Mouse (Mus musculus) liver, embryonic 11.5 days (tissue): ENCODE measurements around the gene Metap2. TPM values are rescaled to one million over a fixed set of nuclear protein-coding genes. Genes with fewer than 3 reads are reported as not detected.

Experiments used
- ATAC-seq: fragments of 200-750 bp; cut with Nextera tagmentation; replicated peaks from 2 replicates; pipeline ENCODE4 v1.8.0; 2017; ENCODE audit warnings: moderate number of reproducible peaks, mild to moderate bottlenecking, moderate TSS enrichment, moderate library complexity; ENCODE audit not compliant: low FRiP score
- DNase-seq: peaks from one replicate; pipeline ENCODE4 v3.0.0-alpha.2; 2017; ENCODE audit warnings: low spot score
- H3K27ac ChIP-seq: fragments of 300-500 bp; sonication (generic); 2 replicates; pipeline ENCODE4 v1.5.1; 2014; ENCODE audit warnings: mild to moderate bottlenecking, low read depth, low read length, control low read depth
- H3K27me3 ChIP-seq: fragments of 300-500 bp; sonication (generic); replicated peaks from 2 replicates; pipeline ENCODE4 v1.6.1; 2014; ENCODE audit warnings: low read length, mixed read lengths; ENCODE audit not compliant: control insufficient read depth, insufficient read depth
- H3K36me3 ChIP-seq: fragments of 300-500 bp; sonication (generic); 2 replicates; pipeline ENCODE4 v1.6.1; 2014; ENCODE audit warnings: mild to moderate bottlenecking, low read length, moderate library complexity, mixed read lengths; ENCODE audit not compliant: control insufficient read depth, insufficient read depth
- H3K4me1 ChIP-seq: fragments of 300-500 bp; sonication (generic); replicated peaks from 2 replicates; pipeline ENCODE4 v1.6.1; 2014; ENCODE audit warnings: low read length, mixed read lengths; ENCODE audit not compliant: control insufficient read depth, insufficient read depth
- H3K4me2 ChIP-seq: fragments of 300-500 bp; sonication (generic); 2 replicates; pipeline ENCODE4 v1.6.1; 2014; ENCODE audit warnings: mild to moderate bottlenecking, control low read depth, moderate library complexity
- H3K4me3 ChIP-seq: fragments of 300-500 bp; sonication (generic); 2 replicates; pipeline ENCODE4 v1.5.1; 2014; ENCODE audit warnings: low read depth, low read length, control low read depth
- H3K9ac ChIP-seq: fragments of 300-500 bp; sonication (generic); 2 replicates; pipeline ENCODE4 v1.6.1; 2014; ENCODE audit warnings: low read depth, low read length, control low read depth
- H3K9me3 ChIP-seq: fragments of 300-500 bp; sonication (generic); 2 replicates; pipeline ENCODE4 v1.6.1; 2016; ENCODE audit warnings: low read length, inconsistent platforms, mixed read lengths; ENCODE audit not compliant: control insufficient read depth
- WGBS: fragments of 180-500 bp; shearing (Covaris S2); extraction: QIAGEN DNeasy Blood & Tissue Kit; methylation state at CpG from one replicate; pipeline ENCODE4 v1.1.7; 2014; 5-methylcytosine and 5-hydroxymethylcytosine counted together
- polyA plus RNA-seq: library from polyadenylated mRNA; unstranded; fragments of >200 nt; fragmentation: Nextera tagmentation; extraction: Ambion mirVana; gene quantifications from 2 replicates; pipeline ENCODE4 v1.2.1, GENCODE M21; 2014

Gene Metap2
- polyA plus RNA-seq, 1 experiment from 2014 or later = 397 TPM

- Histone ChIP-seq H3K9me3 (no peaks in the 10 kb centered on the region), H3K9ac (no peak overlapping the region), H3K36me3 (no peaks in the 10 kb centered on the region), H3K27ac (no peak overlapping the region), H3K27me3 (no peaks in the 10 kb centered on the region), H3K4me1 (peaks cover 11% of the 10 kb centered on the region), H3K4me2 (no peak overlapping the region), H3K4me3 (no peak overlapping the region)
- ATAC-seq (no peak), DNase-seq (no peak)
- 49% methylated on average over 11 of the region's 11 CpGs for WGBS
Measured at GRCm38 (mm10) chr10:93915531-93916275, 18.8 kb upstream of the Metap2 start.

GRCm38 (mm10) chr10:93913525-93913924 is 16.6 kb upstream of the Metap2 start:
- Histone ChIP-seq H3K9ac (no peak overlapping the region), H3K4me1 (peaks cover 11% of the 10 kb centered on the region), H3K36me3 (no peaks in the 10 kb centered on the region), H3K27me3 (no peaks in the 10 kb centered on the region), H3K9me3 (no peaks in the 10 kb centered on the region), H3K4me3 (no peak overlapping the region), H3K27ac (no peak overlapping the region), H3K4me2 (no peak overlapping the region)
- 86% methylated on average over 5 of the region's 5 CpGs for WGBS
- DNase-seq = no peak
- no peak for ATAC-seq

GRCm38 (mm10) chr10:93912917-93913316 is 16.0 kb upstream of the Metap2 start:
- no peaks in the 10 kb centered on the region for H3K36me3 ChIP-seq
- DNase-seq (no peak), ATAC-seq (no peak)
- no peak overlapping the region for H3K4me3 ChIP-seq
- H3K27me3 ChIP-seq = no peaks in the 10 kb centered on the region
- H3K9me3 ChIP-seq = no peaks in the 10 kb centered on the region
- H3K4me2 ChIP-seq = peak overlapping the region; percentile 40; the same call in 1 of the 2 replicates
- WGBS = 96% methylated on average over 1 of the region's 1 CpGs
- no peak overlapping the region for H3K9ac ChIP-seq
- H3K4me1 ChIP-seq = peaks cover 10% of the 10 kb centered on the region
- peak overlapping the region; percentile 78 for H3K27ac ChIP-seq

- Histone ChIP-seq H3K36me3 (no peaks in the 10 kb centered on the region), H3K4me2 (peak overlapping the region; percentile 40), H3K4me3 (no peak overlapping the region), H3K4me1 (peaks cover 9% of the 10 kb centered on the region), H3K9ac (no peak overlapping the region), H3K9me3 (no peaks in the 10 kb centered on the region), H3K27ac (peak overlapping the region; percentile 78), H3K27me3 (no peaks in the 10 kb centered on the region)
- DNase-seq (no peak), ATAC-seq (peak; percentile 89)
- 80% methylated on average over 5 of the region's 5 CpGs for WGBS
Measured at GRCm38 (mm10) chr10:93912136-93912855, 15.4 kb upstream of the Metap2 start.

GRCm38 (mm10) chr10:93911326-93911725 is 14.4 kb upstream of the Metap2 start:
- no peaks in the 10 kb centered on the region for H3K27me3 ChIP-seq
- DNase-seq = no peak
- 48% methylated on average over 5 of the region's 5 CpGs for WGBS
- H3K27ac ChIP-seq = peak overlapping the region; percentile 45; the same call in 1 of the 2 replicates
- ATAC-seq = no peak
- H3K9me3 ChIP-seq = no peaks in the 10 kb centered on the region
- H3K4me2 ChIP-seq = no peak overlapping the region
- H3K4me1 ChIP-seq = peaks cover 9% of the 10 kb centered on the region
- H3K9ac ChIP-seq = no peak overlapping the region
- H3K36me3 ChIP-seq = no peaks in the 10 kb centered on the region
- no peak overlapping the region for H3K4me3 ChIP-seq

- 73% methylated on average over 5 of the region's 5 CpGs for WGBS
- no peaks in the 10 kb centered on the region for H3K27me3 ChIP-seq
- no peak overlapping the region for H3K4me3 ChIP-seq
- H3K36me3 ChIP-seq = no peaks in the 10 kb centered on the region
- DNase-seq (no peak), ATAC-seq (peak; percentile 50)
- H3K9me3 ChIP-seq = no peaks in the 10 kb centered on the region
- no peak overlapping the region for H3K4me2 ChIP-seq
- peaks cover 9% of the 10 kb centered on the region for H3K4me1 ChIP-seq
- H3K27ac ChIP-seq = no peak overlapping the region
- no peak overlapping the region for H3K9ac ChIP-seq
Measured at GRCm38 (mm10) chr10:93909811-93910446, 13.0 kb upstream of the Metap2 start.

GRCm38 (mm10) chr10:93909015-93909414 is 12.1 kb upstream of the Metap2 start:
- Histone ChIP-seq H3K27me3 (no peaks in the 10 kb centered on the region), H3K27ac (no peak overlapping the region), H3K9ac (no peak overlapping the region), H3K4me2 (no peak overlapping the region), H3K9me3 (no peaks in the 10 kb centered on the region), H3K36me3 (no peaks in the 10 kb centered on the region), H3K4me3 (no peak overlapping the region), H3K4me1 (peaks cover 9% of the 10 kb centered on the region)
- ATAC-seq (no peak), DNase-seq (no peak)
- WGBS = 77% methylated on average over 1 of the region's 1 CpGs

- Histone ChIP-seq H3K4me2 (no peak overlapping the region), H3K27me3 (no peaks in the 10 kb centered on the region), H3K9ac (no peak overlapping the region), H3K36me3 (no peaks in the 10 kb centered on the region), H3K9me3 (no peaks in the 10 kb centered on the region), H3K4me1 (peaks cover 9% of the 10 kb centered on the region), H3K4me3 (no peak overlapping the region), H3K27ac (no peak overlapping the region)
- WGBS = 79% methylated on average over 7 of the region's 7 CpGs
- ATAC-seq = no peak
- no peak for DNase-seq
Measured at GRCm38 (mm10) chr10:93908540-93908939, 11.6 kb upstream of the Metap2 start.
